Mouse (Mus musculus) left cerebral cortex, postnatal 4 days (tissue): Measurements from ENCODE around the gene Lclat1. TPM values are rescaled to one million over a fixed set of nuclear protein-coding genes. Genes with fewer than 3 reads are reported as not detected.
"Not testable (repeated sequence)": the region's sequence is repeated elsewhere in the genome, so short reads cannot be mapped to it uniquely, and the experiment has no call there.

Experiments used
- DNase-seq: peaks from one replicate; pipeline ENCODE4 v3.0.0-alpha.2; 2022
- intact Hi-C: fragments of 180-260 bp; cut with DNase I; formaldehyde crosslinking; loops from one replicate; pipeline ENCODE4 v1.15.1; 2025
- total RNA-seq, 2 experiments: library from RNA; stranded (reverse); gene quantifications; 2 replicates each; pipeline ENCODE4 v1.2.3; 2021

Lclat1 gene
- total RNA-seq, 2 experiments from 2014 or later: 28.8 to 33.3 TPM

GRCm38 (mm10) chr17:73231337-73231736, 123.6 kb downstream of the Lclat1 start:
- intact Hi-C loops: no loop called here
- DNase-seq: no peak

GRCm38 (mm10) chr17:73232593-73232992, 124.8 kb downstream of the Lclat1 start:
- intact Hi-C loops: no loop called here
- no peak for DNase-seq

GRCm38 (mm10) chr17:73233975-73234374, 126.2 kb downstream of the Lclat1 start:
- no peak for DNase-seq
- intact Hi-C loops: no loop called here

- DNase-seq: peak; percentile 72
- intact Hi-C loops: no loop called here
These were observed 129.5 kb downstream of the Lclat1 start for GRCm38 (mm10) chr17:73237178-73237853.

- DNase-seq: no peak
- intact Hi-C loops: no loop called here
These were observed 130.7 kb downstream of the Lclat1 start for GRCm38 (mm10) chr17:73238501-73238900.

- intact Hi-C loops: no loop called here
These were observed 133.5 kb downstream of the Lclat1 start for GRCm38 (mm10) chr17:73241085-73241848.

GRCm38 (mm10) chr17:73243676-73244075, 135.9 kb downstream of the Lclat1 start:
- intact Hi-C loops: no loop called here
- no peak for DNase-seq

More at GRCm38 (mm10) chr17:73241085-73241848, 133.5 kb downstream of the Lclat1 start:
- DNase-seq: no peak

- intact Hi-C loops: no loop called here
- no peak for DNase-seq
These were observed 136.8 kb downstream of the Lclat1 start for GRCm38 (mm10) chr17:73244596-73244995.

GRCm38 (mm10) chr17:73245089-73245684, 137.4 kb downstream of the Lclat1 start:
- intact Hi-C loops: no loop called here
- DNase-seq: no peak

- DNase-seq: no peak
- intact Hi-C loops: no loop called here
These were observed 138.3 kb downstream of the Lclat1 start for GRCm38 (mm10) chr17:73246036-73246435.

- DNase-seq: no peak
- intact Hi-C loops: no loop called here
These were observed 139.1 kb downstream of the Lclat1 start for GRCm38 (mm10) chr17:73246926-73247325.

GRCm38 (mm10) chr17:73247758-73248157, 140.0 kb downstream of the Lclat1 start:
- DNase-seq: no peak
- intact Hi-C loops: no loop called here

- no peak for DNase-seq
- intact Hi-C loops: no loop called here
These were observed 142.8 kb downstream of the Lclat1 start for GRCm38 (mm10) chr17:73250488-73251141.

- intact Hi-C loops: no loop called here
- no peak for DNase-seq
These were observed 143.3 kb downstream of the Lclat1 start for GRCm38 (mm10) chr17:73251142-73251502.

- peak; percentile 55 for DNase-seq
- intact Hi-C loops: no loop called here
These were observed 144.2 kb downstream of the Lclat1 start for GRCm38 (mm10) chr17:73251812-73252608.

GRCm38 (mm10) chr17:73253291-73253969, 145.6 kb downstream of the Lclat1 start:
- DNase-seq: no peak
- intact Hi-C loops: no loop called here

GRCm38 (mm10) chr17:73255801-73256200, 148.0 kb downstream of the Lclat1 start:
- DNase-seq: no peak
- intact Hi-C loops: no loop called here

GRCm38 (mm10) chr17:73258620-73259019, 150.8 kb downstream of the Lclat1 start:
- no peak for DNase-seq
- intact Hi-C loops: no loop called here

- DNase-seq, intact Hi-C loops: not testable (repeated sequence)
These were observed 151.5 kb downstream of the Lclat1 start for GRCm38 (mm10) chr17:73259258-73259657.

GRCm38 (mm10) chr17:73262558-73262957, 154.8 kb downstream of the Lclat1 start:
- intact Hi-C loops: no loop called here
- no peak for DNase-seq
